Mouse (Mus musculus): Measurements from ENCODE around the gene Pacrg. TPM values are rescaled to one million over a fixed set of nuclear protein-coding genes. Genes with fewer than 3 reads are reported as not detected.

Pacrg gene
- polyA plus RNA-seq, 1 experiment from 2014 or later = 0.89 TPM

GRCm38 (mm10) chr17:10635046-10635445 is 205.1 kb downstream of the Pacrg start:
- Histone ChIP-seq H3K27ac (no peak overlapping the region), H3K4me1 (no peaks in the 10 kb centered on the region), H3K4me3 (no peak overlapping the region), H3K9me3 (no peaks in the 10 kb centered on the region), H3K36me3 (no peaks in the 10 kb centered on the region), H3K27me3 (ENCODE audit: insufficient read depth, poor library complexity, severe bottlenecking) (no peaks in the 10 kb centered on the region)
- 89% methylated on average over 6 of the region's 6 CpGs for WGBS
- no peak for DNase-seq (ENCODE audit: low spot score)

GRCm38 (mm10) chr17:10633769-10634168 is 206.3 kb downstream of the Pacrg start:
- no peak for DNase-seq (ENCODE audit: low spot score)
- Histone ChIP-seq H3K36me3 (no peaks in the 10 kb centered on the region), H3K27ac (no peak overlapping the region), H3K9me3 (no peaks in the 10 kb centered on the region), H3K4me1 (0 out of 2 replicates have a peak, but pooled peaks cover 4% of the 10 kb centered on the region), H3K4me3 (no peak overlapping the region), H3K27me3 (ENCODE audit: insufficient read depth, poor library complexity, severe bottlenecking) (no peaks in the 10 kb centered on the region)
- 87% methylated on average over 7 of the region's 7 CpGs for WGBS

GRCm38 (mm10) chr17:10628240-10628639 is 211.9 kb downstream of the Pacrg start:
- no peaks in the 10 kb centered on the region for H3K9me3 ChIP-seq

GRCm38 (mm10) chr17:10627476-10627875 is 212.6 kb downstream of the Pacrg start:
- Histone ChIP-seq H3K4me1 (0 out of 2 replicates have a peak, but pooled peaks cover 4% of the 10 kb centered on the region), H3K4me3 (no peak overlapping the region), H3K27me3 (ENCODE audit: insufficient read depth, poor library complexity, severe bottlenecking) (no peaks in the 10 kb centered on the region), H3K9me3 (no peaks in the 10 kb centered on the region), H3K36me3 (no peaks in the 10 kb centered on the region), H3K27ac (no peak overlapping the region)
- 73% methylated on average over 2 of the region's 2 CpGs for whole genome bisulfite sequencing
- DNase-seq (ENCODE audit: low spot score) = no peak

More at GRCm38 (mm10) chr17:10628240-10628639, 211.9 kb downstream of the Pacrg start:
- H3K4me3 ChIP-seq = no peak overlapping the region
- H3K36me3 ChIP-seq = no peaks in the 10 kb centered on the region
- H3K27me3 ChIP-seq (ENCODE audit: insufficient read depth, poor library complexity, severe bottlenecking) = no peaks in the 10 kb centered on the region
- H3K4me1 ChIP-seq = 0 out of 2 replicates have a peak, but pooled peaks cover 4% of the 10 kb centered on the region
- no peak for DNase-seq (ENCODE audit: low spot score)
- no peak overlapping the region for H3K27ac ChIP-seq
- WGBS = 72% methylated on average over 4 of the region's 4 CpGs

- WGBS = 83% methylated on average over 13 of the region's 13 CpGs
Measured at GRCm38 (mm10) chr17:10626299-10627095, 213.6 kb downstream of the Pacrg start.

GRCm38 (mm10) chr17:10624699-10625424 is 215.2 kb downstream of the Pacrg start:
- Histone ChIP-seq H3K27me3 (ENCODE audit: insufficient read depth, poor library complexity, severe bottlenecking) (no peaks in the 10 kb centered on the region), H3K9me3 (no peaks in the 10 kb centered on the region), H3K4me3 (no peak overlapping the region), H3K4me1 (peaks cover 23% of the 10 kb centered on the region), H3K27ac (no peak overlapping the region), H3K36me3 (no peaks in the 10 kb centered on the region)
- WGBS = 90% methylated on average over 6 of the region's 6 CpGs
- DNase-seq (ENCODE audit: low spot score) = no peak

More at GRCm38 (mm10) chr17:10626299-10627095, 213.6 kb downstream of the Pacrg start:
- H3K4me3 ChIP-seq = no peak overlapping the region
- no peak for DNase-seq (ENCODE audit: low spot score)
- peaks cover 7% of the 10 kb centered on the region for H3K4me1 ChIP-seq
- no peak overlapping the region for H3K27ac ChIP-seq
- no peaks in the 10 kb centered on the region for H3K27me3 ChIP-seq (ENCODE audit: insufficient read depth, poor library complexity, severe bottlenecking)
- no peaks in the 10 kb centered on the region for H3K9me3 ChIP-seq
- H3K36me3 ChIP-seq = no peaks in the 10 kb centered on the region

- no peak for DNase-seq (ENCODE audit: low spot score)
- WGBS = 75% methylated on average over 2 of the region's 2 CpGs
Measured at GRCm38 (mm10) chr17:10620621-10621020, 219.5 kb downstream of the Pacrg start.

GRCm38 (mm10) chr17:10619881-10620280 is 220.2 kb downstream of the Pacrg start:
- 47% methylated on average over 3 of the region's 3 CpGs for WGBS
- H3K36me3 ChIP-seq = no peaks in the 10 kb centered on the region
- no peaks in the 10 kb centered on the region for H3K27me3 ChIP-seq (ENCODE audit: insufficient read depth, poor library complexity, severe bottlenecking)
- no peak overlapping the region for H3K27ac ChIP-seq
- no peak overlapping the region for H3K4me3 ChIP-seq
- peaks cover 21% of the 10 kb centered on the region for H3K4me1 ChIP-seq
- DNase-seq (ENCODE audit: low spot score) = no peak
- no peaks in the 10 kb centered on the region for H3K9me3 ChIP-seq

More at GRCm38 (mm10) chr17:10620621-10621020, 219.5 kb downstream of the Pacrg start:
- no peak overlapping the region for H3K27ac ChIP-seq
- H3K4me1 ChIP-seq = peaks cover 21% of the 10 kb centered on the region
- no peak overlapping the region for H3K4me3 ChIP-seq
- H3K9me3 ChIP-seq = no peaks in the 10 kb centered on the region
- H3K27me3 ChIP-seq (ENCODE audit: insufficient read depth, poor library complexity, severe bottlenecking) = no peaks in the 10 kb centered on the region
- no peaks in the 10 kb centered on the region for H3K36me3 ChIP-seq

- DNase-seq (ENCODE audit: low spot score) = no peak
- H3K4me3 ChIP-seq = no peak overlapping the region
- H3K27me3 ChIP-seq (ENCODE audit: insufficient read depth, poor library complexity, severe bottlenecking) = no peaks in the 10 kb centered on the region
- peaks cover 21% of the 10 kb centered on the region for H3K4me1 ChIP-seq
- no peak overlapping the region for H3K27ac ChIP-seq
- H3K36me3 ChIP-seq = no peaks in the 10 kb centered on the region
- H3K9me3 ChIP-seq = no peaks in the 10 kb centered on the region
- WGBS = 59% methylated on average over 4 of the region's 4 CpGs
Measured at GRCm38 (mm10) chr17:10617656-10618055, 222.5 kb downstream of the Pacrg start.

GRCm38 (mm10) chr17:10615611-10616010 is 224.5 kb downstream of the Pacrg start:
- 89% methylated on average over 7 of the region's 7 CpGs for WGBS
- Histone ChIP-seq H3K4me1 (peaks cover 10% of the 10 kb centered on the region; the same call in 1 of the 2 replicates), H3K4me3 (no peak overlapping the region), H3K27ac (no peak overlapping the region), H3K9me3 (no peaks in the 10 kb centered on the region), H3K27me3 (ENCODE audit: insufficient read depth, poor library complexity, severe bottlenecking) (no peaks in the 10 kb centered on the region), H3K36me3 (no peaks in the 10 kb centered on the region)
- DNase-seq (ENCODE audit: low spot score) = no peak

GRCm38 (mm10) chr17:10614696-10615095 is 225.4 kb downstream of the Pacrg start:
- H3K27ac ChIP-seq = no peak overlapping the region
- 71% methylated on average over 6 of the region's 6 CpGs for WGBS
- no peak for DNase-seq (ENCODE audit: low spot score)
- no peaks in the 10 kb centered on the region for H3K9me3 ChIP-seq
- H3K4me3 ChIP-seq = no peak overlapping the region
- no peaks in the 10 kb centered on the region for H3K27me3 ChIP-seq (ENCODE audit: insufficient read depth, poor library complexity, severe bottlenecking)
- H3K36me3 ChIP-seq = no peaks in the 10 kb centered on the region
- H3K4me1 ChIP-seq = peaks cover 3% of the 10 kb centered on the region; the same call in 1 of the 2 replicates

GRCm38 (mm10) chr17:10611626-10612025 is 228.5 kb downstream of the Pacrg start:
- DNase-seq (ENCODE audit: low spot score) = no peak
- Histone ChIP-seq H3K4me3 (no peak overlapping the region), H3K27ac (no peak overlapping the region), H3K9me3 (no peaks in the 10 kb centered on the region), H3K27me3 (ENCODE audit: insufficient read depth, poor library complexity, severe bottlenecking) (no peaks in the 10 kb centered on the region), H3K4me1 (no peaks in the 10 kb centered on the region), H3K36me3 (no peaks in the 10 kb centered on the region)
- 48% methylated on average over 3 of the region's 3 CpGs for WGBS

- no peaks in the 10 kb centered on the region for H3K9me3 ChIP-seq
- no peaks in the 10 kb centered on the region for H3K36me3 ChIP-seq
- 74% methylated on average over 4 of the region's 4 CpGs for WGBS
- no peaks in the 10 kb centered on the region for H3K27me3 ChIP-seq (ENCODE audit: insufficient read depth, poor library complexity, severe bottlenecking)
- no peak for DNase-seq (ENCODE audit: low spot score)
- no peak overlapping the region for H3K4me3 ChIP-seq
- no peak overlapping the region for H3K27ac ChIP-seq
- H3K4me1 ChIP-seq = no peaks in the 10 kb centered on the region
Measured at GRCm38 (mm10) chr17:10608146-10608545, 232.0 kb downstream of the Pacrg start.

All from heart, embryonic 10.5 days (tissue).